Mouse (Mus musculus) heart, embryonic 13.5 days (tissue): ENCODE results near the gene Hes2. TPM values are rescaled to one million over a fixed set of nuclear protein-coding genes. Genes with fewer than 3 reads are reported as not detected.

Source experiments
- ATAC-seq: fragments of 200-750 bp; cut with Nextera tagmentation; 2 replicates; pipeline ENCODE4 v1.8.0; 2017; ENCODE audit warnings: moderate TSS enrichment; ENCODE audit not compliant: insufficient number of reproducible peaks, low FRiP score, low TSS enrichment; ENCODE audit errors: extremely low read depth
- H3K27ac ChIP-seq: fragments of 300-500 bp; sonication (generic); replicated peaks from 2 replicates; pipeline ENCODE4 v1.5.1; 2015; ENCODE audit warnings: moderate library complexity, mild to moderate bottlenecking, inconsistent platforms
- H3K27me3 ChIP-seq: fragments of 300-500 bp; sonication (generic); replicated peaks from 2 replicates; pipeline ENCODE4 v1.6.1; 2015; ENCODE audit warnings: mild to moderate bottlenecking, inconsistent platforms
- H3K36me3 ChIP-seq: fragments of 300-500 bp; sonication (generic); 2 replicates; pipeline ENCODE4 v1.6.1; 2015; ENCODE audit warnings: mild to moderate bottlenecking, inconsistent platforms
- H3K4me1 ChIP-seq: fragments of 300-500 bp; sonication (generic); 2 replicates; pipeline ENCODE4 v1.6.1; 2015; ENCODE audit warnings: inconsistent platforms
- H3K4me2 ChIP-seq: fragments of 300-500 bp; sonication (generic); 2 replicates; pipeline ENCODE4 v1.6.1; 2015; ENCODE audit warnings: inconsistent platforms, mild to moderate bottlenecking, moderate library complexity
- H3K4me3 ChIP-seq: fragments of 300-500 bp; sonication (generic); 2 replicates; pipeline ENCODE4 v1.5.1; 2015; ENCODE audit warnings: moderate library complexity, mild to moderate bottlenecking, inconsistent platforms
- H3K9ac ChIP-seq: fragments of 300-500 bp; sonication (generic); 2 replicates; pipeline ENCODE4 v1.6.1; 2015; ENCODE audit warnings: inconsistent platforms, mild to moderate bottlenecking, moderate library complexity
- H3K9me3 ChIP-seq: fragments of 300-500 bp; sonication (generic); 2 replicates; pipeline ENCODE4 v1.6.1; 2016; ENCODE audit warnings: inconsistent platforms
- WGBS: fragments of 180-500 bp; shearing (Covaris S2); methylation state at CpG from one replicate; pipeline ENCODE4 v1.1.7; 2015; ENCODE audit warnings: mixed read lengths; 5-methylcytosine and 5-hydroxymethylcytosine counted together
- polyA plus RNA-seq: library from polyadenylated mRNA; unstranded; fragments of >200 nt; fragmentation: Nextera tagmentation; extraction: Ambion mirVana; gene quantifications from 2 replicates; pipeline ENCODE4 v1.2.1, GENCODE M21; 2015

Hes2 gene
- polyA plus RNA-seq, 1 experiment from 2014 or later, result not detected

- H3K27me3 ChIP-seq, result no peaks in the 10 kb centered on the region
- 63% methylated on average over 6 of the region's 6 CpGs for WGBS
- H3K9ac ChIP-seq, result 0 out of 2 replicates have a peak overlapping the region, but pooled peaks have one; percentile 33
These were observed 47.5 kb downstream of the Hes2 start for GRCm38 (mm10) chr4:152206199-152206598.

GRCm38 (mm10) chr4:152209623-152210022 lies 51.0 kb downstream of the Hes2 start:
- Histone ChIP-seq H3K9ac (no peak overlapping the region), H3K9me3 (no peaks in the 10 kb centered on the region), H3K27ac (peak overlapping the region; percentile 50; the same call in 1 of the 2 replicates), H3K4me2 (no peak overlapping the region), H3K4me1 (peaks cover 64% of the 10 kb centered on the region), H3K4me3 (no peak overlapping the region), H3K27me3 (no peaks in the 10 kb centered on the region), H3K36me3 (peaks cover 17% of the 10 kb centered on the region)
- no peak for ATAC-seq
- WGBS, result 32% methylated on average over 4 of the region's 4 CpGs

More at GRCm38 (mm10) chr4:152206199-152206598, 47.5 kb downstream of the Hes2 start:
- H3K4me3 ChIP-seq, result no peak overlapping the region
- no peaks in the 10 kb centered on the region for H3K9me3 ChIP-seq
- H3K4me2 ChIP-seq, result no peak overlapping the region
- no peak overlapping the region for H3K27ac ChIP-seq
- peaks cover 63% of the 10 kb centered on the region for H3K4me1 ChIP-seq
- H3K36me3 ChIP-seq, result peaks cover 17% of the 10 kb centered on the region
- ATAC-seq, result no peak

Other genes starting within 250 kb of the Hes2 start
- 57.1 and 59.2 TPM in 2 replicates for gene Dnajc11, start 225.2 kb upstream of the Hes2 start, polyA plus RNA-seq
- gene Thap3, start 169.9 kb upstream of the Hes2 start, polyA plus RNA-seq, result 26.1 and 28.0 TPM in 2 replicates
- 17.8 and 18.3 TPM in 2 replicates for gene Phf13, start 162.6 kb upstream of the Hes2 start, polyA plus RNA-seq
- 23.2 and 25.9 TPM in 2 replicates for gene Klhl21, start 150.1 kb upstream of the Hes2 start, polyA plus RNA-seq
- gene Zbtb48, start 131.2 kb upstream of the Hes2 start, polyA plus RNA-seq, result 10.0 and 11.6 TPM in 2 replicates
- 0.11 TPM in 1 of 2 replicates, not detected in the other for gene Tas1r1, start 120.3 kb upstream of the Hes2 start, polyA plus RNA-seq
- gene Nol9, start 119.5 kb upstream of the Hes2 start, polyA plus RNA-seq, result 17.2 and 18.1 TPM in 2 replicates
- gene Plekhg5, start 86.4 kb upstream of the Hes2 start, polyA plus RNA-seq, result 11.6 and 12.7 TPM in 2 replicates
- gene Tnfrsf25, start 42.9 kb upstream of the Hes2 start, polyA plus RNA-seq, result 0.73 and 0.80 TPM in 2 replicates
- gene Espn, start 6.5 kb upstream of the Hes2 start, polyA plus RNA-seq, result 0.87 and 1.1 TPM in 2 replicates
- gene Acot7, start 19.3 kb downstream of the Hes2 start, polyA plus RNA-seq, result 73.9 and 84.7 TPM in 2 replicates
- 9.2 and 9.6 TPM in 2 replicates for gene Gpr153, start 115.4 kb downstream of the Hes2 start, polyA plus RNA-seq
- gene Hes3, start 132.8 kb downstream of the Hes2 start, polyA plus RNA-seq, result not detected in 2 replicates
- 16.8 and 19.7 TPM in 2 replicates for gene Icmt, start 138.4 kb downstream of the Hes2 start, polyA plus RNA-seq
- 71.2 and 73.2 TPM in 2 replicates for gene Rnf207, start 160.1 kb downstream of the Hes2 start, polyA plus RNA-seq
- gene Rpl22, start 166.9 kb downstream of the Hes2 start, polyA plus RNA-seq, result 226 and 250 TPM in 2 replicates
- gene Chd5, start 179.8 kb downstream of the Hes2 start, polyA plus RNA-seq, result 0.09 and 0.29 TPM in 2 replicates